Mouse (Mus musculus) common myeloid progenitor, adult 5-6 weeks (primary cell): Measurements from ENCODE around the gene Dydc2. TPM values are rescaled to one million over a fixed set of nuclear protein-coding genes. Genes with fewer than 3 reads are reported as not detected.

Experiments
- ATAC-seq: replicated peaks from 2 replicates; pipeline ENCODE4 v1.8.0; 2016; ENCODE audit warnings: low read depth, mild to moderate bottlenecking, moderate TSS enrichment, inconsistent platforms; ENCODE audit not compliant: poor library complexity, severe bottlenecking
- total RNA-seq: library from RNA; stranded (forward); fragments of 200-1000, 187-1606 nt; gene quantifications from 2 replicates; pipeline ENCODE4 v1.2.3, GENCODE M21; 2017

Dydc2 gene
- total RNA-seq, 1 experiment from 2014 or later, result not detected

DNA sequence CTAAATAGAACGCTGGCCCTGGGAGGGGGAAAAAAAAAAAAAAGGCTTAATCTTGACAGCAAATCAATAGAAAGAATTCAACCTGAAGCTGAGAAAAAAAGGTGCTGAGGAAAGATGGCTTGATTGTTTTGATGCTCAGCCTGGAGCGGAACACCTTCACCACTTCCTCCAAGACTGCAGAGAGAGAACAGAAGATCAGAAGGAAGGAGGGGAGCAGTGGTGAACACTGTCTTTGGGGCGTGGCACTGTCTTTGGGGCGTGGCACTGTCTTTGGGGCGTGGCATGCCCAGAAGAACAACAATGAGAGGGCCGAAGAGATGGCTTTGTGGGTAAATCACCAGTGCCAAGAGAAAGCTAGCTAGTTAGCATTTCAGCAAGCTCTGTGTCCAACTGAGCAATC, 18.5 kb downstream of the Dydc2 start:
- ATAC-seq, result no peak

DNA sequence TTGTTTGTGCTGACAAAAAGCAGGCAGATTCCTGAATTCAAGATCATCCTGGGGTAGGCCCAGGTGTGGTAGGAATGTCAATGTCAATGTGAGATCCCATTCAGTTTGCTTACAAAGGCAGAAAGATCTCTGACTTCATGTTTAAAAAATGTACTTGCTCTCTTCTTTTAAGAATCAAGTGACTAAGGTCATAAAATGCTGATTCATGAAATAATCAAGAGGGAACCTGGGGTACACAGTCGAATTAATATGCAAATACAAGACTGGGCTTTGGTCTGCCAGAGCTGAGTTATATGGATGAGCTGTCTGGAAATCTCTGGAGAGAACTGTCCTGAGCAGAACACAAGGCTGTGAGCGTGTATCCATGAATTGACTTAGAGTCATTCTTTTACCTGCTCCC, 21.6 kb downstream of the Dydc2 start:
- no peak for ATAC-seq

GRCm38 (mm10) chr14:41035146-41035798, 33.7 kb downstream of the Dydc2 start:
- ATAC-seq, result peak; percentile 85

- peak; percentile 85 for ATAC-seq
Observed at GRCm38 (mm10) chr14:41033135-41034110, 35.6 kb downstream of the Dydc2 start.

GRCm38 (mm10) chr14:41030989-41031513, 38.0 kb downstream of the Dydc2 start:
- no peak for ATAC-seq

DNA sequence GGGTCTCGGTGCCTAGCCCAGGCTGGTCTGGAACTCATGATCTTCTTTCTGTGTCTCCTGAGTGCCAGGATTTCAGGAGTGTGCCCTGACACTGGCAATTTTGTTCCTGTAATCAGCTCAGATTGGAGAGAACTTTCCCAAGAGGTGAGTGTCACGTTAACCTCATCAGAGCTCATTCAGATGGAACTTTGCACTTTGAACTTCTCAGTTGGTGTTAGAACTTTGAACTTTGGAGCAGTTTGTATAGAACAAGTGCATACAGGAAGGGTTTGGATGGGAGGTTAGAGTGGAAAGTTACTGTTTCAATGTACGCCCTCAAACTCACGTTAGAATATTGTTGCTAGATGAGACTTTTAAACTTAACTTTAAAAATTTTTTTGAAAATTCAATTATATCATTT, 39.7 kb downstream of the Dydc2 start:
- ATAC-seq, result no peak

GRCm38 (mm10) chr14:41025594-41026284, 43.3 kb downstream of the Dydc2 start:
- ATAC-seq, result 0 out of 2 replicates have a peak, but pooled peaks have one; percentile 29

DNA sequence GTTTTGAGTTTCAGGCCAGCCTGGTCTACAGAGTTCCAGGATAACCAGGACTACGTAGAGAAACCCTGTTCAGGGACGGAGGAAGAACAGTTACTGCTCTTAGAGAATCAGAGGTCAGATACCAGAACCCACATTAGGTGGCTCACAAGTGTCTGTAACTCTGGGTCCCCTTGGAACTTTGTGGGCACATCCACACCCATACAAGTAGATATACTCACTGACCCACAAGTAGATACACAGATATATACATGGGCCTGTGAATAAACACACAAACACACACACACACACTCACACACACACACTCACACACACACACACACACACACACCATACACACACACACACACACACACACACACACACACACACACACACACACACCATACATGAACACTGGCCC, 43.9 kb downstream of the Dydc2 start:
- ATAC-seq, result no peak

GRCm38 (mm10) chr14:41021246-41021645, 47.8 kb downstream of the Dydc2 start:
- ATAC-seq, result no peak

GRCm38 (mm10) chr14:41017460-41017859, 51.5 kb downstream of the Dydc2 start:
- ATAC-seq, result no peak

DNA sequence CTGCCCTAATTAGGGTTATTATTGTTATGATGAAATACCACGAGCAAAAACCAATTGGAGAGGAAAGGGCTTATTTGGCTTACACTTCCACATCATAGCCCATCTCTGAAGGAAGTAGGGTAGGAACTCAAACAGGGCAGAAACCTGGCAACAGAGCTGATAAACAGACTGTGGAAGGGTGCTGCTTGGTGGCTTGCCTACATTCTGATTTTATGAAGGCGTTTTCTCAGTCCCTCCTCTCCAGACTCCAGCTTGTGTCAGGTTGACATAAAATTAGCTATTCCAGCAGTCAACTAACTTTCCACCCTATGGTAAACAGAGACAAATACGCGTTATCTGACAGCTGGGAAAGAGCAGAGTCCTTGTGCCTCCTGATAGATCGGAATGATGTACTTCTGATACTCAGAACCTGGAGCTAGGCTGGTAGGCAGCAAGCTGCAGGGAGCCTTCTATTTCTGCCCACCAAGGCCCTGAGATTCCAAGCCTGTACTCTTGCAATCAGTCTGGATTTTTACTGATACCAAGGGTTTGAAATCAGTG, 54.2 kb downstream of the Dydc2 start:
- ATAC-seq, result no peak

DNA sequence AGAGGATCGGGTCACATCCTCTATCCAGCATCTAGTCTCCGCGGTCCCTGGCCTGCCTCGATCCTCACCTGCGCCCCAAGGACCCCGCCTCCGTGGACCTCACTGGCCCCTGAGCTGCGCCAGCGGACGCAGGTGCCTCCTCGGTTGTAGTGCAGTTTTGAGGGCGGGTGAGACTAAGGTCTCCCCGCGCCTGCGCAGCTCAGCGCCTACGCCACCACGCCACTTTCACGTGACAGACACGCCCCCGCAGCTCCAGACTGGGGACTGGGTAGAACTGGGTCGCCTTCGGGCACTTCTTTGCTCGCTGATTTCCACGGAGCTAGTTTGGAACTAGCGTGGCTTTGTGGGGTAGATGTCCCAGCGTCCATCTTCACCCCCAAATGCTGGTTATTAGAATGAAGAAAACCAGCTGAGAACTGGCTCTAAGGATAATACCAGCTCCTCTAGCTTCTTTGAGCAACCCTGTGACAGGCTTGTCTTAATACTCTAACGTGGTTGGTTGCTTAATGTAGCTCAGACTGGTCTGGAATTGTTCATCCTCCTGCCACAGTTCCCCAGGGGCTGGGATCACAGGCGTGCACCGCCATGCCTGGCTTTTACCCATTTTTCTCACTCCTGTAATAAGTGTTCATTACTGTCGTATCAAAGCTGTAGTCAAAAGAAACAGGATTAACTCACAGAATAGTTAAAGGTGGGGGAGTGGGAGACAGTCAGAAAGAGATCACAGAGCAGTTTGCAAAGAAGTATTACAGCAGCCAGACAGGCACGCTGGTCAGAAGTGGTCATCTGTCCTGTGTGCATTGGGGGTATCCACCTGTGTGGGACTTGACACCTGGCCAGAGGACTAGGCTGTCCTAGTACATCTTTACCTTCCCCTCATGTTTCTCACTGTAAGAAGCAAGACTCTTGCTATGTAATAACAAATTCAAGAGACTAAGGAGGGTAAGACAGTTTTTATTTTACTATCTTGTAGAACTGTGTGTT, 55.1 kb downstream of the Dydc2 start, which contains the start of gene Fam213a:
TSS of gene Fam213a (minus strand) at position 159 of the 984 bp plus-strand sequence.
- ATAC-seq, result peak; percentile 94

- ATAC-seq, result peak; percentile 23; the same call in 1 of the 2 replicates
Observed at GRCm38 (mm10) chr14:41013143-41013542, 55.9 kb downstream of the Dydc2 start.

- no peak for ATAC-seq
Observed at GRCm38 (mm10) chr14:41011916-41012315, 57.1 kb downstream of the Dydc2 start.

- no peak for ATAC-seq
Observed at GRCm38 (mm10) chr14:41008138-41008537, 60.9 kb downstream of the Dydc2 start.

DNA sequence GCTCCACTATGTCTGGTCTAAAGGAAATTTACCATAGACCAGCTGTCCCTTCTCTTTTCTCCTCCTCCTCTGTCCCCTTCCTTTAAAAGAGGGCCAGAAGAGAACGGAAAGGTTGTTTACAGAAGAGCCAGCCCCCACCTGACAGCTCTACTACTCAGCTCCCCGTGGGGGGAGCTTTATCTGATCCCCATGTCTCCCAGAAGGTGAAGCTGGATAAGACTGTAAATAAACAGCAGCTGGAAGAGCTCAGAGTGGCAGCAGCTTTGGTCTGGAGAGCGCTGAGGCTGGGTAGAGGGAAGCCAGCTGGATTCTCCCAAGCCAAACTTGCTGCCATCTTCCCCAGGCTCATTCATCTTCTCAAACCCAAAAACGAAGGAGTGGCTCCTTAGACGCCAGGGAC, 61.4 kb downstream of the Dydc2 start:
- no peak; the same call in 1 of the 2 replicates for ATAC-seq

- peak; percentile 61; the same call in 1 of the 2 replicates for ATAC-seq
Observed at GRCm38 (mm10) chr14:41006899-41007298, 62.1 kb downstream of the Dydc2 start.

- peak; percentile 66 for ATAC-seq
Observed at GRCm38 (mm10) chr14:41006263-41006662, 62.7 kb downstream of the Dydc2 start.

DNA sequence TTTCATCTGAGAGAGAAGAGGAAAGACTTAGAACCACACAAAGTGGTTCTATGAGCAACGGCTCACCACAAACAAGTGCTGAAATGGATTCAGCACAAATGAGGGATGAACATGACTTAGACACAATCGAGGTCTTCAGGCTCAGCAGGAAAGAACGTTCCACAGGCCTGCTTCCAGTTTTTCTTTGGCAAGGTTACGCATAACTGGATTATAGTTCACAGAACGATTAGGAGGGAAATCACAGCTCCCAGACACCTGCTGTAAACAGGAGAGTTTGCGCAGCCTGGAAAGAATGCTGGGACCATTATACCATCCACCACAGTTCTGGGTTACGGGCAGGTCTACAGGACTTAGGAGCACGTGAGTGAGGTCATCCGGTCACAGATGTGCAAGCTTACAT, 63.3 kb downstream of the Dydc2 start:
- ATAC-seq, result no peak
